Mouse (Mus musculus) heart, embryonic 15.5 days (tissue): ENCODE results near the gene Ddx49. TPM values are rescaled to one million over a fixed set of nuclear protein-coding genes. Genes with fewer than 3 reads are reported as not detected.

Experiments used
- ATAC-seq: fragments of 200-750 bp; cut with Nextera tagmentation; replicated peaks from 2 replicates; pipeline ENCODE4 v1.8.0; 2017; ENCODE audit warnings: low read depth, moderate TSS enrichment; ENCODE audit not compliant: insufficient number of reproducible peaks, insufficient read depth, low FRiP score
- H3K27ac ChIP-seq: fragments of 300-500 bp; sonication (generic); 2 replicates; pipeline ENCODE4 v1.5.1; 2015; ENCODE audit warnings: mild to moderate bottlenecking, inconsistent platforms
- H3K27me3 ChIP-seq: fragments of 300-500 bp; sonication (generic); 2 replicates; pipeline ENCODE4 v1.6.1; 2015; ENCODE audit warnings: inconsistent platforms
- H3K36me3 ChIP-seq: fragments of 300-500 bp; sonication (generic); 2 replicates; pipeline ENCODE4 v1.6.1; 2015; ENCODE audit warnings: mild to moderate bottlenecking, inconsistent platforms
- H3K4me1 ChIP-seq: fragments of 300-500 bp; sonication (generic); replicated peaks from 2 replicates; pipeline ENCODE4 v1.6.1; 2015; ENCODE audit warnings: inconsistent platforms
- H3K4me2 ChIP-seq: fragments of 300-500 bp; sonication (generic); 2 replicates; pipeline ENCODE4 v1.6.1; 2015; ENCODE audit warnings: inconsistent platforms, mild to moderate bottlenecking, moderate library complexity
- H3K4me3 ChIP-seq: fragments of 300-500 bp; sonication (generic); 2 replicates; pipeline ENCODE4 v1.5.1; 2015; ENCODE audit warnings: mild to moderate bottlenecking, inconsistent platforms
- H3K9ac ChIP-seq: fragments of 300-500 bp; sonication (generic); 2 replicates; pipeline ENCODE4 v1.6.1; 2015; ENCODE audit warnings: mild to moderate bottlenecking, inconsistent platforms
- H3K9me3 ChIP-seq: fragments of 300-500 bp; sonication (generic); replicated peaks from 2 replicates; pipeline ENCODE4 v1.6.1; 2016; ENCODE audit warnings: inconsistent platforms
- WGBS: fragments of 180-500 bp; shearing (Covaris S2); methylation state at CpG from one replicate; pipeline ENCODE4 v1.1.7; 2015; ENCODE audit warnings: mixed read lengths; 5-methylcytosine and 5-hydroxymethylcytosine counted together
- polyA plus RNA-seq: library from polyadenylated mRNA; unstranded; fragments of >200 nt; fragmentation: Nextera tagmentation; extraction: Ambion mirVana; gene quantifications from 2 replicates; pipeline ENCODE4 v1.2.1, GENCODE M21; 2015

The Ddx49 gene
- polyA plus RNA-seq, 1 experiment from 2014 or later, result 25.2 TPM

- H3K9me3 ChIP-seq, result no peaks in the 10 kb centered on the region
- peaks cover 14% of the 10 kb centered on the region for H3K36me3 ChIP-seq
- no peak overlapping the region for H3K27ac ChIP-seq
- H3K9ac ChIP-seq, result 0 out of 2 replicates have a peak overlapping the region, but pooled peaks have one; percentile 47
- peak overlapping the region; percentile 78 for H3K4me2 ChIP-seq
- 0 out of 2 replicates have a peak, but pooled peaks have one; percentile 32 for ATAC-seq
- H3K27me3 ChIP-seq, result 0 out of 2 replicates have a peak, but pooled peaks cover 4% of the 10 kb centered on the region
- 28% methylated on average over 15 of the region's 15 CpGs for WGBS
- peaks cover 35% of the 10 kb centered on the region for H3K4me1 ChIP-seq
- peak overlapping the region; percentile 53 for H3K4me3 ChIP-seq
These were observed 14.5 kb upstream of the Ddx49 start for GRCm38 (mm10) chr8:70316511-70317504.

DNA sequence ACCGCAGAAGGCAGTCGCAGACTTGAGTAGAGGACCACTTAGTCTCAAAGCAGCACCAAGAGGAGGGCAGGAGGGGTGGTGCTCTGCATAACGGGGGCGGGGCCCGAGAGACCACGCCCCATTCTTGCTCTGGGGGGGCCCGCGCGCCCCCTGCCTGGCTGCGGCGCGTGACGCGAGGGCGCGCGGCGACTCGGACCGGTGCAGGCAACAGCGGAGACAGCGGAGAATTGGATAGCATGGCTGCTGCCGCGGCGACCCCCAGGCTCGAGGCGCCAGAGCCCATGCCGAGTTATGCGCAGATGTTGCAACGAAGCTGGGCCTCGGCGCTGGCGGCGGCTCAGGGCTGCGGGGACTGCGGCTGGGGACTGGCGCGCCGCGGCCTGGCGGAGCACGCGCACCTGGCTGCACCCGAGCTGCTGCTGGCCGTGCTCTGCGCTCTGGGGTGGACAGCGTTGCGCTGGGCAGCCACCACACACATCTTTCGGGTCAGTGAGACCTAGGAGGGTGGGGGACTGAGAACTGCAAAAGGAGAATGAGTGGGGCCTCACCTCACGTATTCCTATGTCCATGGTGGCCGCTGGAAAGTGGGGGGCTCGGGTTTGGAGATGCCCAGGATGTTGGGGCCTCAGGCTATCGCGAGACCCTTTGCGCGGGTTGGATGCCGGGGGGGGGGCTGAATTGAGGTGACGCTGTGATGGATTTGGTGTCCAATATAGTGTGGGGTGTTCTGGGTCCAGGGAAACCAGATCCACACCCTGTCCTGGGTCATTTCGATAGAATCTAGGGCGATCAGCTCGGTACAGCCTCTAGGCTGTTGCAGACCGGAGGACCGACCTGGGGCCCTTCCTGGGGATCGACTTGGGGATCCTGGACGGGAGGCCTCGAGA, 13.6 kb upstream of the Ddx49 start, which contains the start of gene Cers1:
TSS of gene Cers1 (plus strand) at position 152 of the 887 bp plus-strand sequence.
- peak; percentile 65 for ATAC-seq
- WGBS, result 3% methylated on average over 66 of the region's 66 CpGs
- peak within 1 kb of the TSS; percentile 10; the same call in 1 of the 2 replicates for H3K27ac ChIP-seq
- peak within 1 kb of the TSS; percentile 47 for H3K9ac ChIP-seq
- H3K36me3 ChIP-seq, result peaks cover 24% of the 10 kb centered on the region
- H3K4me3 ChIP-seq, result peak within 1 kb of the TSS; percentile 53
- H3K9me3 ChIP-seq, result no peaks in the 10 kb centered on the region
- peak within 1 kb of the TSS; percentile 78 for H3K4me2 ChIP-seq
- peaks cover 35% of the 10 kb centered on the region for H3K4me1 ChIP-seq
- 0 out of 2 replicates have a peak, but pooled peaks cover 4% of the 10 kb centered on the region for H3K27me3 ChIP-seq

DNA sequence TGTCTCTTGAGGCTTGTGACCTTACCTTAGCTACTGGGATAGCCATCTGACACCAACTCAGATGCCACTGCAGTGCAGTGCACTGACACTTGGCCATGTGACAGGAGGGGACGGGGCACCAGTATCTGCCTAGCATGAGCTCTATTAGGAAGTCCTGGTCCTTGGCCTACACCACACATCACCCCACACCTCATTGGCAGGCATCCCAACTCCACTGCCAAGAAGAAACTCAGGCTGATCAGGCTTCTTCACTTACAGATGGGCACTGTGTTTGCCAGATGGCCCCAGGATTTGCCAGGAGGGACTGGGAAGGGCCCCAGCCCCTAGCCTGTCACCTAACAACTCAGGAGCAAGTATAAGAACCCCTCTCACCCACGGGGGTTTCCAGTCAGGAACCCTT, 11.1 kb upstream of the Ddx49 start:
- H3K27ac ChIP-seq, result no peak overlapping the region
- H3K4me3 ChIP-seq, result no peak overlapping the region
- WGBS, result 52% methylated on average over 2 of the region's 2 CpGs
- H3K4me1 ChIP-seq, result peaks cover 35% of the 10 kb centered on the region
- no peak for ATAC-seq
- no peak overlapping the region for H3K9ac ChIP-seq
- peaks cover 44% of the 10 kb centered on the region for H3K36me3 ChIP-seq
- H3K4me2 ChIP-seq, result no peak overlapping the region
- 0 out of 2 replicates have a peak, but pooled peaks cover 4% of the 10 kb centered on the region for H3K27me3 ChIP-seq
- no peaks in the 10 kb centered on the region for H3K9me3 ChIP-seq

- 34% methylated on average over 2 of the region's 2 CpGs for WGBS
- H3K4me1 ChIP-seq, result peaks cover 10% of the 10 kb centered on the region
- H3K9me3 ChIP-seq, result no peaks in the 10 kb centered on the region
- no peak overlapping the region for H3K4me3 ChIP-seq
- no peak overlapping the region for H3K4me2 ChIP-seq
- no peak for ATAC-seq
- no peak overlapping the region for H3K27ac ChIP-seq
- H3K27me3 ChIP-seq, result no peaks in the 10 kb centered on the region
- H3K36me3 ChIP-seq, result peaks cover 81% of the 10 kb centered on the region
- no peak overlapping the region for H3K9ac ChIP-seq
These were observed 7.0 kb upstream of the Ddx49 start for GRCm38 (mm10) chr8:70309311-70309710.

DNA sequence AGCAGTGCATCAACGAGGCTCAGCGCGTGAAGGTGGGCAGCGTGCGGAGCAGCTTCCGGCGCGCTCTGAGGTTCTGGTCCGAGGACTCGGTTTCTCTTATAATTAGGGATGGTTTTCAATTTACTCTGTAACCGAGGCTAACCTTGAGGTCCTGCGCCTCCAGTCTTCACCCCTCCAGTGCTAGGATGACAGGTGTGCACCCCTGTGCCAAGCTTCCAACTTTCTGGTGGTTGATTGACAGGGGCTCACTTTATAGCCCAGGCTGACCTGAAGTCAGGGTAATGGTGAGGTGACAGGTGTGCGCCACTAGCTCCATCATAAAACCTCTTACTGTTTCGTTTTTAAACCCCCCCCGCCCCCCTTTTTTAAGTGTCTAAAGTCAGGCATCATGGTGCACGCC, 612 bp upstream of the Ddx49 start:
- H3K4me1 ChIP-seq, result peaks cover 26% of the 10 kb centered on the region
- WGBS, result 1% methylated on average over 16 of the region's 16 CpGs
- no peak for ATAC-seq
- no peaks in the 10 kb centered on the region for H3K27me3 ChIP-seq
- H3K4me3 ChIP-seq, result peak overlapping the region; percentile 64
- H3K27ac ChIP-seq, result peak overlapping the region; percentile 63
- H3K9me3 ChIP-seq, result no peaks in the 10 kb centered on the region
- H3K9ac ChIP-seq, result peak overlapping the region; percentile 69
- peak overlapping the region; percentile 85 for H3K4me2 ChIP-seq
- H3K36me3 ChIP-seq, result peaks cover 48% of the 10 kb centered on the region

- Histone ChIP-seq H3K4me2 (no peak overlapping the region), H3K9me3 (no peaks in the 10 kb centered on the region), H3K9ac (no peak overlapping the region), H3K27ac (no peak overlapping the region), H3K4me1 (peaks cover 28% of the 10 kb centered on the region), H3K4me3 (0 out of 2 replicates have a peak overlapping the region, but pooled peaks have one; percentile 64), H3K27me3 (no peaks in the 10 kb centered on the region), H3K36me3 (peaks cover 50% of the 10 kb centered on the region)
- 82% methylated on average over 3 of the region's 3 CpGs for WGBS
- ATAC-seq, result no peak
These were observed 1.4 kb downstream of the Ddx49 start for GRCm38 (mm10) chr8:70300881-70301280.

GRCm38 (mm10) chr8:70293988-70294405, 8.3 kb downstream of the Ddx49 start:
- Histone ChIP-seq H3K36me3 (peaks cover 79% of the 10 kb centered on the region), H3K27ac (peak overlapping the region; percentile 33; the same call in 1 of the 2 replicates), H3K9me3 (no peaks in the 10 kb centered on the region), H3K9ac (no peak overlapping the region; the same call in 1 of the 2 replicates), H3K4me3 (no peak overlapping the region), H3K27me3 (no peaks in the 10 kb centered on the region), H3K4me1 (peaks cover 5% of the 10 kb centered on the region; the same call in 1 of the 2 replicates), H3K4me2 (no peak overlapping the region)
- WGBS, result 56% methylated on average over 5 of the region's 5 CpGs
- no peak; the same call in 1 of the 2 replicates for ATAC-seq

GRCm38 (mm10) chr8:70286737-70287136, 15.6 kb downstream of the Ddx49 start:
- Histone ChIP-seq H3K4me2 (no peak overlapping the region), H3K9ac (no peak overlapping the region), H3K9me3 (no peaks in the 10 kb centered on the region), H3K27me3 (no peaks in the 10 kb centered on the region), H3K4me3 (no peak overlapping the region), H3K4me1 (peaks cover 13% of the 10 kb centered on the region), H3K27ac (no peak overlapping the region), H3K36me3 (peaks cover 48% of the 10 kb centered on the region)
- WGBS, result 84% methylated on average over 8 of the region's 8 CpGs
- ATAC-seq, result no peak

GRCm38 (mm10) chr8:70285304-70285703, 17.0 kb downstream of the Ddx49 start:
- peaks cover 34% of the 10 kb centered on the region for H3K36me3 ChIP-seq
- no peaks in the 10 kb centered on the region for H3K27me3 ChIP-seq
- ATAC-seq, result no peak
- H3K4me3 ChIP-seq, result no peak overlapping the region
- WGBS, result 91% methylated on average over 15 of the region's 15 CpGs
- no peak overlapping the region for H3K4me2 ChIP-seq
- H3K4me1 ChIP-seq, result peaks cover 26% of the 10 kb centered on the region
- H3K9me3 ChIP-seq, result no peaks in the 10 kb centered on the region
- no peak overlapping the region for H3K9ac ChIP-seq
- no peak overlapping the region for H3K27ac ChIP-seq

DNA sequence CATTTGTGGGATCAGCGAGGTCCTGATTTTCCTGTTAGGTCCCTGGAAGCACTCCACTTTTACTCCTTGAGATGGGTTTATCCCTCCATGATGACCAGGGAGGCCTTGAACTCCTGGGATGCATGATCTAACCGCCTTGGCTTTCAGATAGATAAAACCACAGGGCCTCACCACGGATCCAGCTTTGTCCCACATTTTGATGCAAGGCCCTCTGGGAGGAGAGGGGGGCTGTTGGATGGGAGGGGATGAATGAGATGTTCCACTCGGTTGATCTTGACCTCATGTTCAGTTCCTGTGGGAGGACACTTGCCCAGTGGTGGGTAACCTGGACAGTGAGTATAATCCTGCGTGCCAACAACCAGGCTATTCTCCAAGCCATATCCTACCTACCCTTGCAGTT, 17.9 kb downstream of the Ddx49 start:
- peaks cover 28% of the 10 kb centered on the region for H3K4me1 ChIP-seq
- H3K4me2 ChIP-seq, result peak overlapping the region; percentile 96; the same call in 1 of the 2 replicates
- WGBS, result 70% methylated on average over 5 of the region's 5 CpGs
- no peaks in the 10 kb centered on the region for H3K27me3 ChIP-seq
- peak overlapping the region; percentile 97; the same call in 1 of the 2 replicates for H3K4me3 ChIP-seq
- ATAC-seq, result no peak
- no peak overlapping the region for H3K9ac ChIP-seq
- no peaks in the 10 kb centered on the region for H3K9me3 ChIP-seq
- peaks cover 31% of the 10 kb centered on the region for H3K36me3 ChIP-seq
- H3K27ac ChIP-seq, result no peak overlapping the region
